Mouse (Mus musculus) heart, embryonic 11.5 days (tissue): ENCODE results near the gene Hmcn2. TPM values are rescaled to one million over a fixed set of nuclear protein-coding genes. Genes with fewer than 3 reads are reported as not detected.

Experiments
- ATAC-seq: fragments of 200-750 bp; cut with Nextera tagmentation; replicated peaks from 2 replicates; pipeline ENCODE4 v1.8.0; 2017; ENCODE audit warnings: moderate library complexity; ENCODE audit not compliant: insufficient number of reproducible peaks, low FRiP score, low TSS enrichment
- H3K27ac ChIP-seq: fragments of 300-500 bp; sonication (generic); 2 replicates; pipeline ENCODE4 v1.5.1; 2014; ENCODE audit warnings: mild to moderate bottlenecking, low read depth, low read length
- H3K27me3 ChIP-seq: fragments of 300-500 bp; sonication (generic); 2 replicates; pipeline ENCODE4 v1.6.1; 2014; ENCODE audit warnings: mild to moderate bottlenecking, low read length, mixed read lengths; ENCODE audit not compliant: control insufficient read depth, insufficient read depth
- H3K36me3 ChIP-seq: fragments of 300-500 bp; sonication (generic); 2 replicates; pipeline ENCODE4 v1.6.1; 2014; ENCODE audit warnings: mild to moderate bottlenecking, low read length, moderate library complexity, mixed read lengths; ENCODE audit not compliant: control insufficient read depth, insufficient read depth
- H3K4me1 ChIP-seq: fragments of 300-500 bp; sonication (generic); 2 replicates; pipeline ENCODE4 v1.6.1; 2014; ENCODE audit warnings: low read length; ENCODE audit not compliant: control insufficient read depth, insufficient read depth
- H3K4me2 ChIP-seq: fragments of 300-500 bp; sonication (generic); 2 replicates; pipeline ENCODE4 v1.6.1; 2014; ENCODE audit warnings: mild to moderate bottlenecking, moderate library complexity
- H3K4me3 ChIP-seq: fragments of 300-500 bp; sonication (generic); 2 replicates; pipeline ENCODE4 v1.5.1; 2014; ENCODE audit warnings: low read depth, low read length
- H3K9ac ChIP-seq: fragments of 300-500 bp; sonication (generic); 2 replicates; pipeline ENCODE4 v1.6.1; 2014; ENCODE audit warnings: mild to moderate bottlenecking, low read depth, low read length, moderate library complexity
- H3K9me3 ChIP-seq: fragments of 300-500 bp; sonication (generic); replicated peaks from 2 replicates; pipeline ENCODE4 v1.6.1; 2016; ENCODE audit warnings: low read length; ENCODE audit not compliant: control insufficient read depth
- WGBS: fragments of 180-500 bp; shearing (Covaris S2); extraction: QIAGEN DNeasy Blood & Tissue Kit; methylation state at CpG from one replicate; pipeline ENCODE4 v1.1.7; 2014; ENCODE audit not compliant: insufficient replicate concordance; 5-methylcytosine and 5-hydroxymethylcytosine counted together
- polyA plus RNA-seq: library from polyadenylated mRNA; unstranded; fragments of >200 nt; fragmentation: Nextera tagmentation; extraction: Ambion mirVana; gene quantifications from 2 replicates; pipeline ENCODE4 v1.2.1, GENCODE M21; 2014

The Hmcn2 gene
- polyA plus RNA-seq, 1 experiment from 2014 or later = 0.27 TPM

- H3K9me3 ChIP-seq = no peaks in the 10 kb centered on the region
- no peak overlapping the region for H3K4me2 ChIP-seq
- ATAC-seq = no peak
- H3K27me3 ChIP-seq = peaks cover 22% of the 10 kb centered on the region
- H3K4me1 ChIP-seq = no peaks in the 10 kb centered on the region
- H3K4me3 ChIP-seq = no peak overlapping the region
- no peaks in the 10 kb centered on the region for H3K36me3 ChIP-seq
- H3K27ac ChIP-seq = no peak overlapping the region
- WGBS = 61% methylated on average over 2 of the region's 2 CpGs
- H3K9ac ChIP-seq = no peak overlapping the region
Measured at GRCm38 (mm10) chr2:31377481-31377880, 63.3 kb downstream of the Hmcn2 start.

- ATAC-seq = no peak
- peaks cover 21% of the 10 kb centered on the region for H3K27me3 ChIP-seq
- H3K9ac ChIP-seq = no peak overlapping the region
- no peaks in the 10 kb centered on the region for H3K4me1 ChIP-seq
- no peak overlapping the region for H3K4me2 ChIP-seq
- 65% methylated on average over 4 of the region's 4 CpGs for WGBS
- H3K36me3 ChIP-seq = no peaks in the 10 kb centered on the region
- no peak overlapping the region for H3K4me3 ChIP-seq
- no peaks in the 10 kb centered on the region for H3K9me3 ChIP-seq
- H3K27ac ChIP-seq = no peak overlapping the region
Measured at GRCm38 (mm10) chr2:31381292-31381846, 67.2 kb downstream of the Hmcn2 start.

- H3K27me3 ChIP-seq = peaks cover 21% of the 10 kb centered on the region
- ATAC-seq = no peak
- H3K36me3 ChIP-seq = no peaks in the 10 kb centered on the region
- 15% methylated on average over 4 of the region's 4 CpGs for WGBS
- no peaks in the 10 kb centered on the region for H3K4me1 ChIP-seq
- H3K9ac ChIP-seq = no peak overlapping the region
- H3K4me2 ChIP-seq = no peak overlapping the region
- H3K9me3 ChIP-seq = no peaks in the 10 kb centered on the region
- no peak overlapping the region for H3K27ac ChIP-seq
- H3K4me3 ChIP-seq = no peak overlapping the region
Measured at GRCm38 (mm10) chr2:31382952-31383351, 68.7 kb downstream of the Hmcn2 start.

- peaks cover 5% of the 10 kb centered on the region; the same call in 1 of the 2 replicates for H3K27me3 ChIP-seq
- no peak for ATAC-seq
- no peaks in the 10 kb centered on the region for H3K9me3 ChIP-seq
- no peak overlapping the region for H3K4me2 ChIP-seq
- H3K4me3 ChIP-seq = no peak overlapping the region
- H3K9ac ChIP-seq = no peak overlapping the region
- no peak overlapping the region for H3K27ac ChIP-seq
- WGBS = 54% methylated on average over 10 of the region's 10 CpGs
- H3K4me1 ChIP-seq = 0 out of 2 replicates have a peak, but pooled peaks cover under 1% of the 10 kb centered on the region
- no peaks in the 10 kb centered on the region for H3K36me3 ChIP-seq
Measured at GRCm38 (mm10) chr2:31416968-31417367, 102.8 kb downstream of the Hmcn2 start.

GRCm38 (mm10) chr2:31418021-31418420, 103.8 kb downstream of the Hmcn2 start:
- H3K4me3 ChIP-seq = no peak overlapping the region
- H3K9me3 ChIP-seq = no peaks in the 10 kb centered on the region
- ATAC-seq = no peak
- no peak overlapping the region for H3K27ac ChIP-seq
- H3K9ac ChIP-seq = no peak overlapping the region
- no peak overlapping the region for H3K4me2 ChIP-seq
- H3K4me1 ChIP-seq = no peaks in the 10 kb centered on the region
- WGBS = 87% methylated on average over 5 of the region's 5 CpGs
- H3K27me3 ChIP-seq = peaks cover 12% of the 10 kb centered on the region; the same call in 1 of the 2 replicates
- no peaks in the 10 kb centered on the region for H3K36me3 ChIP-seq

GRCm38 (mm10) chr2:31418571-31418970, 104.4 kb downstream of the Hmcn2 start:
- no peak overlapping the region for H3K4me3 ChIP-seq
- WGBS = 25% methylated on average over 8 of the region's 8 CpGs
- H3K36me3 ChIP-seq = no peaks in the 10 kb centered on the region
- no peak for ATAC-seq
- H3K4me2 ChIP-seq = no peak overlapping the region
- H3K27me3 ChIP-seq = peaks cover 12% of the 10 kb centered on the region; the same call in 1 of the 2 replicates
- H3K27ac ChIP-seq = no peak overlapping the region
- no peaks in the 10 kb centered on the region for H3K4me1 ChIP-seq
- H3K9me3 ChIP-seq = no peaks in the 10 kb centered on the region
- H3K9ac ChIP-seq = no peak overlapping the region

- H3K4me3 ChIP-seq = no peak overlapping the region
- no peak overlapping the region for H3K27ac ChIP-seq
- H3K4me2 ChIP-seq = no peak overlapping the region
- H3K27me3 ChIP-seq = peaks cover 21% of the 10 kb centered on the region
- no peak overlapping the region for H3K9ac ChIP-seq
- H3K9me3 ChIP-seq = no peaks in the 10 kb centered on the region
- no peak for ATAC-seq
- WGBS = 73% methylated on average over 6 of the region's 6 CpGs
- H3K4me1 ChIP-seq = no peaks in the 10 kb centered on the region
- H3K36me3 ChIP-seq = no peaks in the 10 kb centered on the region
Measured at GRCm38 (mm10) chr2:31420914-31421313, 106.7 kb downstream of the Hmcn2 start.

GRCm38 (mm10) chr2:31422576-31422975, 108.4 kb downstream of the Hmcn2 start:
- Histone ChIP-seq H3K4me3 (no peak overlapping the region), H3K9me3 (no peaks in the 10 kb centered on the region), H3K36me3 (no peaks in the 10 kb centered on the region), H3K4me2 (no peak overlapping the region), H3K9ac (no peak overlapping the region), H3K4me1 (no peaks in the 10 kb centered on the region), H3K27ac (no peak overlapping the region), H3K27me3 (peaks cover 24% of the 10 kb centered on the region)
- WGBS = 66% methylated on average over 6 of the region's 6 CpGs
- ATAC-seq = no peak

GRCm38 (mm10) chr2:31431477-31431876, 117.3 kb downstream of the Hmcn2 start:
- Histone ChIP-seq H3K27me3 (peaks cover 39% of the 10 kb centered on the region), H3K27ac (no peak overlapping the region), H3K4me2 (no peak overlapping the region), H3K4me3 (no peak overlapping the region), H3K36me3 (no peaks in the 10 kb centered on the region), H3K9ac (no peak overlapping the region), H3K9me3 (no peaks in the 10 kb centered on the region), H3K4me1 (no peaks in the 10 kb centered on the region)
- 75% methylated on average over 5 of the region's 5 CpGs for WGBS
- no peak for ATAC-seq
